28 mouse cellular contexts compared by ENCODE assay signal in genomic region chr6:116000851-116001250, GRCm38 (mm10). TPM values are rescaled to one million over a fixed set of nuclear protein-coding genes. Genes with fewer than 3 reads are reported as not detected.
DNase-seq lines count a peak whose midpoint lies in the region; TF ChIP-seq lines count a peak whose summit lies in the region.
"Had no signal": no experiment of that assay in that cellular context is flagged by ENCODE, and none has a peak within 500 bp of the region (broad histone marks: within the 10 kb centered on the region; RNA-seq: fewer than 3 reads in every experiment).

No protein-coding gene starts in this region.

- no peak for TF ChIP-seq POLR2A in cerebellum, adult 2 months (IDR thresholded peaks at IDR 0.05; ENCODE audit: borderline replicate concordance, insufficient read depth, low read length)

- 83% methylated on average over 5 of the region's 5 CpGs for WGBS in cerebellum, adult 2 months
- 75% methylated on average over 5 of the region's 5 CpGs for WGBS in heart, embryonic 10.5 days

- no peaks in the 10 kb centered on the region for H3K36me3 ChIP-seq in heart, embryonic 10.5 days
- H3K36me3 ChIP-seq: embryonic facial prominence, embryonic 13.5 days; embryonic facial prominence, embryonic 15.5 days; forebrain, embryonic 10.5 days; forebrain, embryonic 15.5 days had no signal

- H3K9me3 ChIP-seq in heart, embryonic 10.5 days: no peaks in the 10 kb centered on the region
- H3K9me3 ChIP-seq: embryonic facial prominence, embryonic 13.5 days; embryonic facial prominence, embryonic 15.5 days; forebrain, embryonic 10.5 days; forebrain, embryonic 13.5 days; forebrain, embryonic 15.5 days had no signal

- no peak overlapping the region for H3K27ac ChIP-seq in cerebellum, adult 2 months (ENCODE audit: insufficient read depth, low read length)
- H3K27ac ChIP-seq in gastrocnemius, adult 2 months: no peak overlapping the region
- H3K27ac ChIP-seq in heart, embryonic 10.5 days: peak overlapping the region; percentile 9; the same call in 1 of the 2 replicates
- H3K27ac ChIP-seq: embryonic facial prominence, embryonic 13.5 days; embryonic facial prominence, embryonic 15.5 days; forebrain, embryonic 10.5 days; forebrain, embryonic 13.5 days; forebrain, embryonic 15.5 days had no signal

- DNase-seq in cerebellum, adult 11-12 months: peak; percentile 7
- no peak for DNase-seq in cerebellum, adult 2 months
- peak; percentile 14 for DNase-seq in gastrocnemius, adult 2 months
- DNase-seq in gastrocnemius, postnatal 10 days: no peak
- DNase-seq in heart, embryonic 10.5 days (ENCODE audit: low spot score): no peak
- no peak for DNase-seq in heart, postnatal 14 days
- DNase-seq: adrenal gland, adult 8-10 months; adrenal gland, postnatal 25 days; cerebellum, adult 11 months; cerebellum, adult 8-10 months; cerebellum, adult 9-11 months; cerebellum, postnatal 14 days; cerebellum, postnatal 36 days; embryo, embryonic 11 days had no signal

- no peaks in the 10 kb centered on the region for H3K27me3 ChIP-seq in cerebellum, adult 2 months (ENCODE audit: control insufficient read depth, insufficient read depth, low read length)
- no peaks in the 10 kb centered on the region for H3K27me3 ChIP-seq in heart, embryonic 10.5 days (ENCODE audit: insufficient read depth, poor library complexity, severe bottlenecking)
- H3K27me3 ChIP-seq: embryonic facial prominence, embryonic 15.5 days; forebrain, embryonic 15.5 days had no signal

- TF ChIP-seq CTCF in cerebellum, adult 2 months (IDR thresholded peaks at IDR 0.05; ENCODE audit: borderline replicate concordance, insufficient read depth, low read depth, low read length): no peak
- no peak for TF ChIP-seq CTCF in gastrocnemius, adult 2 months (IDR thresholded peaks at IDR 0.05)

- no peak overlapping the region for H3K4me3 ChIP-seq in cerebellum, adult 2 months (replicated peaks; ENCODE audit: insufficient read depth, low read depth, low read length)
- H3K4me3 ChIP-seq in gastrocnemius, adult 2 months: no peak overlapping the region
- H3K4me3 ChIP-seq in heart, embryonic 10.5 days: no peak overlapping the region
- H3K4me3 ChIP-seq: embryonic facial prominence, embryonic 13.5 days; embryonic facial prominence, embryonic 15.5 days; erythroblast, embryonic 14.5 days; forebrain, embryonic 10.5 days; forebrain, embryonic 13.5 days; forebrain, embryonic 15.5 days had no signal

- H3K4me1 ChIP-seq in cerebellum, adult 2 months (ENCODE audit: control insufficient read depth, insufficient read depth, low read length): peaks cover 7% of the 10 kb centered on the region
- peaks cover 78% of the 10 kb centered on the region for H3K4me1 ChIP-seq in heart, embryonic 10.5 days
- H3K4me1 ChIP-seq: forebrain, embryonic 13.5 days; forebrain, embryonic 15.5 days had no signal

- intact Hi-C loops in gastrocnemius, adult 2 months (cut with DNase I): no loop called here
- intact Hi-C loops in heart, postnatal 14 days (cut with DNase I): no loop called here

RNA-seq across cellular contexts. Expression of gene Plxnd1, which starts 6.0 kb away (rescaled TPM):
- 24.2 and 29.4 TPM in 2 replicates for polyA plus RNA-seq in cerebellum, adult 2 months (2012; rRNA removed)
- 10 to 100 TPM; 14.7 to 26.7 TPM for total RNA-seq in gastrocnemius, adult 2 months (2021)
- total RNA-seq in gastrocnemius, postnatal 10 days (2021): 100 to 1,000 TPM in 1 of 2 experiments, 10 to 100 TPM in 1; 90.1 to 127 TPM
- 42.9 and 61.7 TPM in 2 replicates for polyA plus RNA-seq in heart, embryonic 10.5 days (2016; fragmentation: Nextera tagmentation; extraction: Ambion mirVana)
- total RNA-seq in heart, postnatal 14 days (2021): 100 to 1,000 TPM; 113 to 133 TPM

RNA-seq across cellular contexts. Expression of gene H1foo, which starts 56.1 kb away (rescaled TPM):
- not detected in 2 replicates for polyA plus RNA-seq in cerebellum, adult 2 months (2012; rRNA removed)
- total RNA-seq in gastrocnemius, adult 2 months (2021): not detected
- total RNA-seq in gastrocnemius, postnatal 10 days (2021): not detected
- not detected in 2 replicates for polyA plus RNA-seq in heart, embryonic 10.5 days (2016; fragmentation: Nextera tagmentation; extraction: Ambion mirVana)
- total RNA-seq in heart, postnatal 14 days (2021): not detected
- total RNA-seq: adrenal gland, postnatal 25 days; adrenal gland, postnatal 4 days; common myeloid progenitor, adult 5-6 weeks; ES-E14; MEL had no signal
- polyA plus RNA-seq: brain, embryonic 14.5 days; C2C12; embryonic facial prominence, embryonic 11.5 days; embryonic facial prominence, embryonic 13.5 days; embryonic facial prominence, embryonic 15.5 days; erythroblast, embryonic 14.5 days; forebrain, embryonic 10.5 days; forebrain, embryonic 13.5 days; forebrain, embryonic 15.5 days; frontal cortex, adult 2 months had no signal

Comparison
In these comparisons a context has a peak if more than half of its experiments do, and no peak if none do; other contexts are left out.
1. DNase-seq: peak in cerebellum, adult 11-12 months (single experiment) and gastrocnemius, adult 2 months (single experiment); none in cerebellum, adult 2 months (0 of 2), gastrocnemius, postnatal 10 days (single experiment), heart, embryonic 10.5 days (single experiment) and heart, postnatal 14 days (0 of 2).